Comparison of ENCODE assay signal across 15 mouse cellular contexts in the genomic region with DNA sequence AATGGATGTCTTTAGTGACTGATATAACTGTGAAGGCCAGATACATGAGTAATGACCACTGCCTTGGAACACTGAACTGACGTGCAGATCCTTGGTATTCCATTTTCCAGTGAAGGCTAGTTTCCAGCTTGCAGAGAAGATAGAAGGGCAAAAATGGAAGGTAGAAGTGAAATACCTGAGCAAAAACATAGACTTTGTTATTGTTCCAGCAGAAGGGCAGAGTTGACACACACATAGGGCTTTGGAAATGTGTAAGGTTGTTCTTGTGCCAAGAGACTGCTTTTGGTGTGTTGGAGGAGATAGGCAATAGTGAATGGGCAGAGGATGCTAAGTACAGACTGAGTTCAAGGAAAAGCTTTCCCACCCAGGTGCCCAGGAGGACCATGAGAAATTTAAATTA.
"Had no signal": no experiment of that assay in that cellular context is flagged by ENCODE, and none has a peak within 500 bp of the region (broad histone marks: within the 10 kb centered on the region; RNA-seq: fewer than 3 reads in every experiment).

No protein-coding gene starts in this region.

- ATAC-seq: midbrain, embryonic 13.5 days; midbrain, embryonic 15.5 days had no signal

- H3K9ac ChIP-seq: lung, embryonic 15.5 days; midbrain, embryonic 13.5 days; midbrain, embryonic 15.5 days; neural tube, embryonic 12.5 days; stomach, embryonic 15.5 days had no signal

- H3K4me1 ChIP-seq: lung, embryonic 15.5 days; midbrain, embryonic 13.5 days; midbrain, embryonic 15.5 days; neural tube, embryonic 12.5 days; stomach, embryonic 15.5 days had no signal

- H3K27ac ChIP-seq: lung, embryonic 15.5 days; macrophage; midbrain, embryonic 13.5 days; midbrain, embryonic 15.5 days; neural tube, embryonic 12.5 days; stomach, embryonic 15.5 days; stomach, postnatal 0 days had no signal

- H3K36me3 ChIP-seq: lung, embryonic 15.5 days; midbrain, embryonic 13.5 days; midbrain, embryonic 15.5 days; neural tube, embryonic 12.5 days; stomach, embryonic 15.5 days had no signal

- H3K4me3 ChIP-seq: lung, embryonic 15.5 days; megakaryocyte, embryonic 14.5 days; midbrain, embryonic 13.5 days; midbrain, embryonic 15.5 days; neural tube, embryonic 12.5 days; stomach, embryonic 15.5 days had no signal

- H3K9me3 ChIP-seq: lung, embryonic 15.5 days; midbrain, embryonic 13.5 days; midbrain, embryonic 15.5 days; neural tube, embryonic 12.5 days; stomach, embryonic 15.5 days had no signal

- H3K27me3 ChIP-seq: lung, embryonic 15.5 days; midbrain, embryonic 13.5 days; midbrain, embryonic 15.5 days; neural tube, embryonic 12.5 days; stomach, embryonic 15.5 days had no signal

- DNase-seq: lung, adult 2 months; lung, postnatal 14 days; right cerebral cortex, postnatal 14 days; thymus, adult 2 months; thymus, postnatal 25 days; thymus, postnatal 4 days had no signal

- H3K4me2 ChIP-seq: lung, embryonic 15.5 days; midbrain, embryonic 11.5 days; midbrain, embryonic 13.5 days; midbrain, embryonic 15.5 days; neural tube, embryonic 12.5 days; stomach, embryonic 15.5 days had no signal
